Mouse (Mus musculus) liver, adult (tissue): ENCODE data around the gene Fam204a.

Source experiments
- GATA4 ChIP-seq: IDR thresholded peaks from 2 replicates; pipeline ENCODE4 v1.6.1; 2014; ENCODE audit warnings: mild to moderate bottlenecking, low read length; ENCODE audit not compliant: insufficient replicate concordance

The Fam204a gene

DNA sequence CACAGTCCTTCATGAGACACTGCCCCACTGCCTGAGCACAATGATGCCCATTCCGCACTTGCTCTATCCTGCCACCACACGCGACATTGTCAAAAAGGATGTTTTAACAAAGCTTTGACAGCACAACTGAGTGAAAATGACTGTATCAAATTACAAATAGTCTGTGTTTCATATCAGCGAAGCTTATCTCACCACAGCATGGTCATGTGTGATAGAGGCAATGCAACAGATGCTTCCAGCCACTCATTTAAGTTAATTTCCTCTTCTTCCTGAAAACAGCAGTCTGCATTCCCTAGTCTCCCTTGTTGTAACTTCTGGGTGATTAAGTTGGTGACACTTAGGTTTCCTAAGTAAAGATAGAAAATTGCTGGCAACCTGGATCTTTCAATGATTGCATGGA, 33.7 kb downstream of the Fam204a start:
- no peak for TF ChIP-seq GATA4

DNA sequence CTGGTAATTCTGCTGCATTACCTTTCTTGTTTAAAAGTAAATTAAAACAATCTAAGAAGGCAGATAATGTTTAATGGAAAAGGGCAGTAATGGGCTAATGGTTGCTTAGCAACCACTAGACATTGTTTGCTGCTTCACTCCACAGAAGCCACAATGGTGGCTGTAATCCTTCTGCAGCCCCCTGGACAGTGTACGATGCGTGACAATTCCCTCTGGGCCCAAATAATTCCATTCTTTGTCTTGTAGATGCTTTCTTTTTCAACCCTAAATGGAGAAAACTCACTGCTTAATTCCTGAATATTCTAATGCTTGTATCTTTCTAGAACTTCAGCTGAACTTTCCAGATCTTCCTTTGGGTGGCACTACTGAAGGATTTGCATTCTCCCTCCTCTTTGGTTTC, 37.3 kb downstream of the Fam204a start:
- TF ChIP-seq GATA4: no peak

DNA sequence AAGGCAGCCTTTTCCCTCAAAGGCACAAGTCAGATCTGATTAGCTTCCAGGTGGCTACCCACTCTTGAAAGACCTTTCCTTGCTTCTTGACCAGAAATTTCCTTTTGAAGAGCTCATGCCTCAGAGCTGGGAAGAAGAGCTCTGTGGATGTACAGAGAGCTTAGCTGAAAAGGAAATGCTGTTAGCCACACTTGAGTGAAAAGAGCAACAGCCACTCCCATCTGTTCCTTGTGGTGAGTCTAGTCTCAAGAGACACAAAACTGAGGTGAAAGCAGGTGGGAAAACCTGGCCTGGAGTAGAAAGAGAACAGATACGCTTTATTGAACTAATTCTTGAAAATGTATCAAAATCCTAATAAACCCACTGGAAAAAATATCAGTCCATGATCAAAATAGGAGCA, 43.6 kb downstream of the Fam204a start:
- no peak for TF ChIP-seq GATA4

DNA sequence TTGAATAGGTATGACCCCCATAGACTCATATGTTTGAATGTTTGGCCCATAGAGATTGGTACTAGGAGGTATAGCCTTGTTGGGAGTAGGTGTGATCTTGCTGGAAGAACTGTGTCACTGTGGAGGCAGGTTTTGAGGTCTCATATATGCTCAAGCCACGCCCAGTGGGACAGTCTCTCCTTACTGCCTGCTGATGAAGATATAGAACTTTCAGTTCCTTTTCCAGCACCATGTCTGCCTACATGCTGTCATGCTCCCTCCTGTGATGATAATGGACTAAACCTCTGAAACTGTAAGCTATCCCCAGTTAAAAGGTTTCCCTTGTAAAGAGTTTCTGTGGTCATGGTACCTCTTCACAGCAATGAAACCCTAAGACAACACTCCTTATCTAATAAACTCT, 44.3 kb downstream of the Fam204a start:
- no peak for TF ChIP-seq GATA4

- TF ChIP-seq GATA4: no peak
Measured at GRCm38 (mm10) chr19:60178771-60179563, 47.5 kb downstream of the Fam204a start.

GRCm38 (mm10) chr19:60165417-60165816, 61.1 kb downstream of the Fam204a start:
- no peak for TF ChIP-seq GATA4

- no peak for TF ChIP-seq GATA4
Measured at GRCm38 (mm10) chr19:60160611-60161274, 65.8 kb downstream of the Fam204a start.

DNA sequence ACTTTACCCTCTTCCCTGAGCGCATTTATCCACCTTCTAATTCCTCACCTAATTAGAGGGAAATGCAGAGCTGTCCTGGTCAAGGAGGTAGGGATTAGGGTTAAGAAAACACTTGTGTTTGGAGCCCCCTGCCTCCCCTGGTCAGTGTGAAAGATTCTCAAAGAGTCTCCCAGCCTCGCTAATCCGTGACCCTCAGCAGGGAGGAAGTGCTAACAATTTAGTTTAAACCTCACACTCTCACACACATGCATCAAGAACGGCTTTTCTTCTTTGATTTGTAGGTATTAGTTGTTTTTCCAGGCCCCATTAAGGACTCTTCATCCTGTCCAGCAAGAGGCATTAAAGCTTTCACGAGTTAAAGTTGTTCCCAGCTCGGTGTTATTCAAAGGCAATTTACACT, 66.7 kb downstream of the Fam204a start:
- no peak for TF ChIP-seq GATA4

DNA sequence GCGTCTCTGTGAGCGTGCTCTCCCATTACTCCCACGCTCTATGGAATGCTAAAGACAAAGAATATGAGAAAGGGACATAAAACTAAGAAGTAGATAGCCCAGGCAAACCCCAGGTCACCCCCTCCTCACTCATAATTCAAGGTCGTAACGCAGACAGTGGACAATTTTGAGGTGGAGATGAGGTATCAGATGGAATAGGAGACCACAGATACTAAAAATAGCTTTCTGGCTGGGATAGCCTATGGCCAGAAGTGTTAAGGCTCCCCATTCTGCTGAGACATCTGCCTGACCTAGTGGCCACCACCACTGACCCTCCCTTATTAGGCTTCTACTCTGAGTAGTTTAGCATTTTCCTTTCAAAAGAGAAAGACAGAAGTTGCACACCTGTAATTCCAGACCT, 71.2 kb downstream of the Fam204a start:
- TF ChIP-seq GATA4: no peak

DNA sequence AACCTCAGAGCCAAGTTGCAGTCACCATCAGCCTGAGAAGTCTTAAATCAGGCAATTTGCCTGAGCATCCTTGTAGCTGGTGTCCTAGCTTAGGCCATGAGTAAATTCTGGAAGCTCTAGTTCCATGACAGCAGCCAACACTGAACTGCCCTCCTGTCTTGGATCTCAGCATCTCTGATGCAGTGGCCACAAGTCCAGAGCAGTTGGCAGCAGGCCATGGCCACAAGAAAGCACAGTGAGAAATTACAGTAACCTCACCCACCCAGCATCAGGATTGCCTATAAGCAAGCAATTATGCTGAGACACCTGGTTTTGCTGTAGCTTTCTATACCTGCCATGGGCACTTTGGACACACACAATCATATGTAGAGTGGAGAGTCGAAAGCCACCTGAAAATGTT, 73.4 kb downstream of the Fam204a start:
- TF ChIP-seq GATA4: no peak

- TF ChIP-seq GATA4: no peak
Measured at GRCm38 (mm10) chr19:60150056-60150455, 76.4 kb downstream of the Fam204a start.

- TF ChIP-seq GATA4: no peak
Measured at GRCm38 (mm10) chr19:60149078-60149960, 77.2 kb downstream of the Fam204a start.
